Mouse (Mus musculus) cerebellum, adult 2 months (tissue): ENCODE measurements around the gene Minpp1. TPM values are rescaled to one million over a fixed set of nuclear protein-coding genes. Genes with fewer than 3 reads are reported as not detected.
"Not testable (repeated sequence)": the region's sequence is repeated elsewhere in the genome, so short reads cannot be mapped to it uniquely, and the experiment has no call there.

Experiments
- DNase-seq, 2 experiments: peaks; one replicate each; pipeline ENCODE4 v3.0.0; 2021
- H3K27ac ChIP-seq: fragments of 200-500 bp; 2 replicates; pipeline ENCODE4 v1.5.1; 2012; ENCODE audit warnings: low read length, control low read depth, inconsistent platforms; ENCODE audit not compliant: insufficient read depth
- H3K27me3 ChIP-seq: fragments of 200-500 bp; 2 replicates; pipeline ENCODE4 v1.6.1; 2012; ENCODE audit warnings: inconsistent platforms, mild to moderate bottlenecking, low read length, moderate library complexity; ENCODE audit not compliant: control insufficient read depth, insufficient read depth
- H3K4me1 ChIP-seq: fragments of 200-500 bp; 2 replicates; pipeline ENCODE4 v1.6.1; 2011; ENCODE audit warnings: low read length; ENCODE audit not compliant: control insufficient read depth, insufficient read depth
- H3K4me3 ChIP-seq: fragments of 200-500 bp; replicated peaks from 2 replicates; pipeline ENCODE3; 2011; ENCODE audit warnings: mild to moderate bottlenecking, low read depth, low read length, control low read depth; ENCODE audit not compliant: insufficient read depth
- CTCF ChIP-seq: fragments of 200-500 bp; IDR thresholded peaks from 2 replicates; pipeline ENCODE4 v1.5.1; 2011; ENCODE audit warnings: low read depth, mild to moderate bottlenecking, control low read depth, low read length, moderate library complexity, borderline replicate concordance; ENCODE audit not compliant: insufficient read depth
- POLR2A ChIP-seq: fragments of 200-500 bp; IDR thresholded peaks from 2 replicates; pipeline ENCODE4 v1.6.1; 2011; ENCODE audit warnings: low read length, control low read depth, borderline replicate concordance; ENCODE audit not compliant: insufficient read depth
- WGBS: fragments of 180-500 bp; shearing (Covaris S2); methylation state at CpG from one replicate; pipeline ENCODE4 v1.1.7; 2018; 5-methylcytosine and 5-hydroxymethylcytosine counted together
- polyA plus RNA-seq: library from polyadenylated mRNA; depleted of rRNA; stranded (reverse); fragments of >200 nt; gene quantifications from 2 replicates; pipeline ENCODE4 v1.2.3, GENCODE M21; 2012; rRNA removed

Minpp1 gene
- polyA plus RNA-seq = 38.8 and 41.3 TPM in 2 replicates

DNA sequence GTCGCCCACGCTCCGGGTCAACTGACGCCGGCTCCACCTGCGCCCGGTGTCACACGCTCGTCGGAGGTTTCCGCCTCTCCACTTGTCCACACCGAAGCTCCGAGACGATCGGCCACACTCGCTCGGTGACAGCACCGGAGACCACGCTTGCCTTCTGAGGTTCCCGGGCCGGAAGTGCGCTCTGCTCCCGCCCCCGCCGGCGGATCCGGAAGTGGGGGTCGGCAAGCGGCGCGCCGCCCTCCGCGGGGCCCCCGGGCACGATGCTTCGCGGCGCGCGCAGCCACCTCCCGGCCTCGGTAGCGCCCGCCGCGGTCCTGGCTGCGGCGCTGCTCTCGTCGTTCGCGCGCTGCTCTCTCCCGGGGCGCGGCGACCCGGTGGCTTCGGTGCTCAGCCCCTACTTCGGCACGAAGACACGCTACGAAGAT, at the start of gene Minpp1:
Gene Minpp1 (plus strand): TSS at position 89 of the 425 bp plus-strand sequence.
- no peak for TF ChIP-seq CTCF
- peak; percentile 72; the same call in 1 of the 2 replicates for TF ChIP-seq POLR2A
- WGBS = under 1% methylated on average over 61 of the region's 64 CpGs
- Histone ChIP-seq H3K4me3 (peak within 1 kb of the TSS; percentile 99), H3K27me3 (no peaks in the 10 kb centered on the region; the same call in 1 of the 2 replicates), H3K4me1 (peaks cover 5% of the 10 kb centered on the region; the same call in 1 of the 2 replicates), H3K27ac (peak within 1 kb of the TSS; percentile 89)
- peak; percentile 84 to 85 for DNase-seq

DNA sequence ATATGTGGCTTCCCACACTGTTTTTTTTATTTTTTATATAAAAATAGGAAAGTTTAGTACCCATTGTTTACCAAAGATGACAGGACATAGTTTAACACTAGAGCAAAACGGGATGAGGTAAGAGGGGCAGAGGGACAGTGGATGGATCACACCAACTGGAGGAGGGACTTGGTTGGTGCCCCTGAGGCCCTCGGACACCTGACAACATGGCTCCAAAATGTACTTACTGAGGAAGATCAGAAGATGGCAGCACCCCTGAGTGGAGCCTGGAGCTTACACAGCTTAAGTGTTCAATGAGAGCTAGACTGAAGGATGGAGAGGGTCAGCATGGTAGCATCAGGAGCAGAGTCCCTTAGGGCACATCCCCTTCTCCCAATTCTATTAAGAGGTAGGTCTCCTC, 46.2 kb upstream of the Minpp1 start:
- no peak for DNase-seq
- WGBS = 89% methylated on average over 2 of the region's 2 CpGs

DNA sequence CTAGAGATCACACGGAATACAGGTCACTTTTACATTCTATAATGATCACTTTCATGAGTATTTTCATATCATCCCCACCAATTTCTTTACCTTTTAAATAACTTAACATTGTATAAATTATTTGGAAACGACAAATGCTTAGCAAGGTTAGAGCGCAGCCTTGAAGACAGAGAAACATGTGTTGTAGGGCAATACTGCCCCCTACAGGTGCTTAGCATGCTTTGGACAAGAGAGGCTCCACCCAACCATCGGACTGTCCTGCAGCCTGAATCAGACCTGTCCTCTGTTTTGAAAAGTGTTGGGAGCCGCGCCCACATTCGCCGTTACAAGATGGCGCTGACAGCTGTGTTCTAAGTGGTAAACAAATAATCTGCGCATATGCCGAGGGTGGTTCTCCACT, 44.0 kb upstream of the Minpp1 start:
- peak; percentile 29 to 39 for DNase-seq
- no peak overlapping the region for H3K4me3 ChIP-seq
- TF ChIP-seq CTCF (no peak), POLR2A (no peak)
- H3K4me1 ChIP-seq = no peaks in the 10 kb centered on the region
- no peak overlapping the region for H3K27ac ChIP-seq
- WGBS = 95% methylated on average over 11 of the region's 11 CpGs
- no peaks in the 10 kb centered on the region for H3K27me3 ChIP-seq

More for the DNA sequence above, 46.2 kb upstream of the Minpp1 start:
- no peak overlapping the region for H3K27ac ChIP-seq
- TF ChIP-seq CTCF = no peak
- no peak for TF ChIP-seq POLR2A
- no peak overlapping the region for H3K4me3 ChIP-seq
- no peaks in the 10 kb centered on the region for H3K27me3 ChIP-seq
- H3K4me1 ChIP-seq = no peaks in the 10 kb centered on the region

DNA sequence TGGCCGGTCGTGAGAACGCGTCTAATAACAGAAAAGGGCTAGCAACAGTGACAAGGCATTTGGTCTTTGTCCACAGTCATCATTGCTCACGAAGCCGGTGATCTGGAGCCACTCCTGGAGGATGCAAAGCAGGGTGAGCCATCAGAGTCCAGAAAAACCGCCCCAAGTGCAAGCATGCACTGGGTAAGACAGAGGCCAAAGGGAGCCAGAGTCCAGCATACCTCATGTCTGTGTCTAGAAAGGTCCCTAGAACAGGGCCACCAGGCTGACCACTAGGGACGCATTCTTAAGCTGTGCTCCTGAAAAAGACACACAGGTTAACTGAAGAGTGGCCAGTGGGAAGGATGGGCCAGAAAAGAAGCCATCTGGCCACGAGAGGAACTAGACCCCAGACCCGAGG, 36.6 kb upstream of the Minpp1 start:
- TF ChIP-seq CTCF (no peak), POLR2A (no peak)
- no peak for DNase-seq
- Histone ChIP-seq H3K27ac (no peak overlapping the region), H3K27me3 (no peaks in the 10 kb centered on the region), H3K4me3 (no peak overlapping the region), H3K4me1 (no peaks in the 10 kb centered on the region)
- WGBS = 95% methylated on average over 10 of the region's 10 CpGs

DNA sequence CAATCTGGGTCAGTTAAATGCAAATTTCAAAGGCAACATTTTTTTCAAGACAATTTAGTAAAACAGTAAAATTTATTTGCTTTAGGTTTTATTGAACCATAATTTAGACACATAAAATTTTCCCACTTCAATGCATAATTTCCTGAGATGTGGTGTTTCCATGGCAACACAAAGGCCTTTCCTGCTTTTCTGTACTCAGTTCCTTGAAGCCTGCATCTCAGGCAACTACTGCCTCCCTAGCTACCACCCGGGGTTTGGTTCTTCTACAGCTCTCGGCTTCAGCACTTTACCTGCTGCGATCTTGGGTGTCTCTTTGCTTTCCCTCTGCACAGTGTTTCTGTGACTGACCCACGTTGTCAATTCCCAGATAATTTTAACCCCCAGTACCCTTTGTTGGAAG, 33.3 kb upstream of the Minpp1 start:
- no peak overlapping the region for H3K4me3 ChIP-seq
- TF ChIP-seq POLR2A = no peak
- no peak for TF ChIP-seq CTCF
- H3K4me1 ChIP-seq = no peaks in the 10 kb centered on the region
- WGBS = 55% methylated on average over 4 of the region's 4 CpGs
- DNase-seq = no peak
- no peak overlapping the region for H3K27ac ChIP-seq
- no peaks in the 10 kb centered on the region for H3K27me3 ChIP-seq

DNA sequence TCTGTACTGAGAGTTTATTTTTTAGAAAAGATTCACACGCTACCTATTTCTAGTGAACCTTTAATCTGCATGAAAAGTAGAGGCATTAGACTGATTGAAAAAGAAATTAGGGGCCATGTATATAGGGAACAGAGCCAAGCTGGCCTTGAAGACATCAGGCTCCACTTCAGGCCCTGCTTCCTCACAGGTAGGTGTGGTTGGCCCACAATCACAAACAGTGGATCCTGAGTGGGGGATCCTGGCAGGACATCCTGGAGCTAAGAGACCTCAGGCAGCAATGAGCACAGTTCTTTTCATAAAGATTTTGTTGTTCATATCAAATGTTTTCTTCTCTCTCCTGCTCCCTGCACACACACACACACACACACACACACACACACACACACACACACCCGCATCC, 28.8 kb upstream of the Minpp1 start:
- DNase-seq = no peak
- Histone ChIP-seq H3K27ac (no peak overlapping the region), H3K4me1 (no peaks in the 10 kb centered on the region), H3K27me3 (no peaks in the 10 kb centered on the region), H3K4me3 (no peak overlapping the region)
- TF ChIP-seq CTCF (no peak), POLR2A (no peak)
- WGBS = 92% methylated on average over 2 of the region's 2 CpGs

DNA sequence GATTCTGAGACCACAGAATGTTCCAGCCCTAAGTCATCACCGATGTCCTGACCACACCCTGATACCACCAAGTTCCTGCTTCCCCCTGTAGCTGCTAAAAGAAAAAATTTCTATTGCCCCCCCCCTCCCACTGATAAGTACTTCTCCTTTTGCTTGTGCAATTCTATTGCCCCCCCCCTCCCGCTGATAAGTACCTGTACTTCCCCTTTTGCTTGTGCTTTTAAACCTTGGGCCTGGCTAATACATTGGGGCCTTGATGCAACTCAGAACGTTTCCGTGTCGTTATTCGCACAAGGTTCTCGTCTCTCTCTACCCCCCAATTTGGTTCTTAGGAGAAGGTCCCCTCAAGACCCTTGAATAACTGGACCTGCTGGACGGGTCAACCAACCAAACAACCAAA, 27.9 kb upstream of the Minpp1 start:
- not testable (repeated sequence) for H3K4me1 ChIP-seq, DNase-seq, H3K27me3 ChIP-seq, H3K4me3 ChIP-seq, H3K27ac ChIP-seq
- 86% methylated on average over 8 of the region's 8 CpGs for WGBS

DNA sequence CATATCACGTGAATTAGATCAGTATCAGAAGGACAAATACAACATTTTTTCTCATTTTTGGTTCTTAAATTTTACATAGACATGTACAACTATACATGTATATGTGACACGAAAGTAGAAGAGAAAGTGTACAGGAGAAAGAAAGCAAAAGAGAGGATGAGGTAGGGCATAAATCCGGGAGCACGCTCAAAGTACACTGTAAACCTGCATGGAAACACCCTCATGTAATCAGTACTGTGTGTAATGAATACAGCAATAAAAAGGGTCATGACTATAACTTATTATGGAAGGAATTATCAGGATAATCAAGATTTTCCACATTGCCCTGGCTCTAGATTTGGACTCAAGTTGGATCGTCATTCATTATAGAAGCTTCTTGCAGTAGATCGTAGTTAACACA, 22.5 kb upstream of the Minpp1 start:
- TF ChIP-seq POLR2A (no peak), CTCF (no peak)
- H3K4me1 ChIP-seq = no peaks in the 10 kb centered on the region
- no peak overlapping the region for H3K4me3 ChIP-seq
- no peaks in the 10 kb centered on the region for H3K27me3 ChIP-seq
- 92% methylated on average over 6 of the region's 6 CpGs for WGBS
- no peak overlapping the region for H3K27ac ChIP-seq
- DNase-seq = no peak
